Mouse (Mus musculus) stomach, postnatal 0 days (tissue): ENCODE data around the gene Gm4881.

Source experiments
- CTCF ChIP-seq: IDR thresholded peaks from 2 replicates; pipeline ENCODE4 v1.5.1; 2016; ENCODE audit warnings: antibody characterized with exemption, low read depth, mild to moderate bottlenecking, moderate library complexity
- EP300 ChIP-seq: optimal IDR thresholded peaks from 2 replicates; pipeline ENCODE3; 2016; ENCODE audit warnings: antibody characterized with exemption

DNA sequence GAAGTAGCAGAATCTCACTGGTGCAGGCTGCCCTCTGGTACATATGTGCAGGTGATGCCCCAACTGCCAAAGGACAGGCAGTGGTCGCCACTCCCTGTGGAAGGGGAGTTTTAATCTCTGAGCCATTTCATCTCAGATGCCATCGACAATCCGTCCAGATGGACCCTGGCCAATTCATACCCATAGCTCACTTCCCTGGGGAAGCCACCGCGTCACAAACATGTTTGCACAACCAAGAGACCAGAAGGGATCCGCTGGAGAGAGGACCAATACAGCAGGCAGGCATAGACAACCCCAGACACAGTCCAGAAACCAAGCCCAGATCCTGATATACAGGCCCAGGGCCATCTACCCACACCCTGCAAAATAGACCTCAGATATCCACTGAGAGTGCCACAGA, 13.8 kb downstream of the Gm4881 start:
- TF ChIP-seq CTCF, result no peak
- TF ChIP-seq EP300, result no peak
